Mouse (Mus musculus): ENCODE results near the gene Slc25a18. TPM values are rescaled to one million over a fixed set of nuclear protein-coding genes. Genes with fewer than 3 reads are reported as not detected.

The Slc25a18 gene
- polyA plus RNA-seq, 1 experiment, result 0.12 TPM

- Histone ChIP-seq H3K36me3 (ENCODE audit: control insufficient read depth, insufficient read depth, low read length) (peaks cover 19% of the 10 kb centered on the region), H3K27me3 (ENCODE audit: control insufficient read depth, insufficient read depth, low read length) (no peaks in the 10 kb centered on the region), H3K27ac (ENCODE audit: control insufficient read depth, insufficient read depth, low read length) (peak within 1 kb of the TSS; percentile 61), H3K4me1 (replicated peaks; ENCODE audit: control insufficient read depth, insufficient read depth, low read length) (peaks cover 12% of the 10 kb centered on the region), H3K4me3 (ENCODE audit: control insufficient read depth, insufficient read depth, low read length) (peak within 1 kb of the TSS; percentile 96)
- WGBS, result under 1% methylated on average over 41 of the region's 41 CpGs
- DNase-seq, result peak; percentile 91
- TF ChIP-seq POLR2A (IDR thresholded peaks at IDR 0.05; ENCODE audit: control insufficient read depth, extremely low read depth, insufficient read depth, low read length, poor library complexity) (peak; percentile 66), CTCF (IDR thresholded peaks at IDR 0.05; ENCODE audit: borderline replicate concordance, control insufficient read depth, extremely low read depth, insufficient read depth, low read length, poor library complexity) (0 out of 2 replicates have a peak, but pooled peaks have one; percentile 21)
These were observed 49.0 kb downstream of the Slc25a18 start, which contains the start of gene Atp6v1e1 for GRCm38 (mm10) chr6:120822307-120822928. Gene Atp6v1e1 (minus strand): TSS chr6:120822793.

- Histone ChIP-seq H3K27ac (ENCODE audit: control insufficient read depth, insufficient read depth, low read length) (no peak overlapping the region), H3K27me3 (ENCODE audit: control insufficient read depth, insufficient read depth, low read length) (no peaks in the 10 kb centered on the region), H3K4me1 (replicated peaks; ENCODE audit: control insufficient read depth, insufficient read depth, low read length) (peaks cover 12% of the 10 kb centered on the region), H3K4me3 (ENCODE audit: control insufficient read depth, insufficient read depth, low read length) (no peak overlapping the region), H3K36me3 (ENCODE audit: control insufficient read depth, insufficient read depth, low read length) (peaks cover 12% of the 10 kb centered on the region)
- 58% methylated on average over 10 of the region's 10 CpGs for WGBS
- DNase-seq, result peak; percentile 15
- no peak for TF ChIP-seq POLR2A (IDR thresholded peaks at IDR 0.05; ENCODE audit: control insufficient read depth, extremely low read depth, insufficient read depth, low read length, poor library complexity)
- TF ChIP-seq CTCF (IDR thresholded peaks at IDR 0.05; ENCODE audit: borderline replicate concordance, control insufficient read depth, extremely low read depth, insufficient read depth, low read length, poor library complexity), result no peak
These were observed 49.7 kb downstream of the Slc25a18 start for GRCm38 (mm10) chr6:120822937-120823614.

DNA sequence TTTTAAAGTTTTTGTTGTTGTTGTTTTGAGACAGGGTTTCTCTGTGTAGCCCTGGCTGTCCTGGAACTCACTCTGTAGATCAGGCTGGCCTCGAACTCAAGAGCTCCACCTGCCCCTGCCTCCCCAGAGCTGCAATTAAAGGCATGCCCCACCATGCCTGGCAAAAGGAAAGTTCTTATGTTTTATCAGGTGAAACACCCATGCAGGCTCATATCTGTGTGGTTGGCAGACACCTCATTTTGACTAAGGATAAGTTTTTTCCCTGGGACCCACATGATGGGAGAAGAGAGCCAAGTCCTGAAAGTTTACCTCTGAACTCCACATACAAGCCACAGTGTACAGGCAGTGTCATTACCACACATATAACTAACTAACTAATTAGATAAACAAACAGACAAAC, 56.7 kb downstream of the Slc25a18 start:
- Histone ChIP-seq H3K27ac (ENCODE audit: control insufficient read depth, insufficient read depth, low read length) (no peak overlapping the region), H3K4me1 (replicated peaks; ENCODE audit: control insufficient read depth, insufficient read depth, low read length) (no peaks in the 10 kb centered on the region), H3K27me3 (ENCODE audit: control insufficient read depth, insufficient read depth, low read length) (no peaks in the 10 kb centered on the region), H3K36me3 (ENCODE audit: control insufficient read depth, insufficient read depth, low read length) (no peaks in the 10 kb centered on the region), H3K4me3 (ENCODE audit: control insufficient read depth, insufficient read depth, low read length) (no peak overlapping the region)
- TF ChIP-seq POLR2A (IDR thresholded peaks at IDR 0.05; ENCODE audit: control insufficient read depth, extremely low read depth, insufficient read depth, low read length, poor library complexity) (no peak), CTCF (IDR thresholded peaks at IDR 0.05; ENCODE audit: borderline replicate concordance, control insufficient read depth, extremely low read depth, insufficient read depth, low read length, poor library complexity) (no peak)
- no peak for DNase-seq
- WGBS, result 44% methylated on average over 1 of the region's 1 CpGs

DNA sequence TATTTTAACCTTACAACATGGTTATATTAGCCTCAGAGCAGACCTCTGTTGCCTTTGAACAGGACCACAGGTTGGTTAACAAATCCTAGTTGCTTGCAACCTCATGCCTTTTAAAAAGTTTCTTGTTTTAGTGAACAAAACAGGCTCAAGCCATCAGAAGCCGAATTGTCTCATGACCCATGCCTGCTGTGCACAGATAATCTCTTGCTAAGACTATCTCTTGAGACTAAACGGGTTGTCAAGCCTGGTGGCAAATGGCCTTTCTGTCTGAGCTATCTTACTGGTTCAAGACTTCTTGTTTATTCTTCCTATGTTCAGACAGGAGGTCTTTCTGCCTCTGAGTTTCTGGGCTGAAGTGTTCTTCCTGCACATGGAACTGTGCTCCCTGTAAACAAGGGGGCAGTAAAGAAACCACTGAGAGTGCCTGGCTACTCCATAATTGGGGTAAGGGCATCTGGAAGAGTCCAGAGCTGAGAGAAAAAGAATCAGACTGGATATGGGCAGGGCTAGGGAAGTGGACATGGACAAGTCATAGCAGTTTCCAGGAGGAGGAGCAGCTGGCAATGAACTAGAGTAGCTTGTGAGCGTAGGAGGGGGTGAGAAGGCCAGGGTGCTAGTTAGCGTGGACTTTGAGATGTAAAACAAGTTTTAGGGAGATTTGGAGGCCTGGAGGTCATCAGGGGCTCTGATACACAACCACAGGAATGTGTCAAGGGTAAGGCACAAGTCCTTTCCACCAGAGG, 57.7 kb downstream of the Slc25a18 start:
- WGBS, result 93% methylated on average over 4 of the region's 4 CpGs
- H3K27ac ChIP-seq (ENCODE audit: control insufficient read depth, insufficient read depth, low read length), result no peak overlapping the region

DNA sequence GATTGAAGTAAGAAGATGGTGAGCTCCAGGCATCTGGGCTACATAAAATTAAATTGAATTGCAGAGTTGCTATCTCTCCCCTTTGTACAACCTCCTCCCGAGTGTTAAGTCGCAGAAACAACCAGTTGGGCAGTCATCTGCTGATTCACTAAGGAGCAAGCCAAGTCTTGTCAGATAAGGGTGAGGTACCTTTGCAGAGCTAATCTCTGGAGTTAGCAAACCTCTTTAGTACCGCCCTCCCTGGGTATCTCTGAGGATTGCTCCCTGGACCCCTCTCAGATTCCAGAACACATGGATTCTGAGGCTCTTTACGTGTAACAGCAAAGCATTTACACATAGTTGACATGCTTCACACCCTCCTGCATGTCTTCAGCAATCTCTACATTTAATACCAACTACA, 58.7 kb downstream of the Slc25a18 start:
- Histone ChIP-seq H3K27ac (ENCODE audit: control insufficient read depth, insufficient read depth, low read length) (no peak overlapping the region), H3K27me3 (ENCODE audit: control insufficient read depth, insufficient read depth, low read length) (no peaks in the 10 kb centered on the region), H3K4me1 (replicated peaks; ENCODE audit: control insufficient read depth, insufficient read depth, low read length) (no peaks in the 10 kb centered on the region), H3K4me3 (ENCODE audit: control insufficient read depth, insufficient read depth, low read length) (no peak overlapping the region), H3K36me3 (ENCODE audit: control insufficient read depth, insufficient read depth, low read length) (no peaks in the 10 kb centered on the region)
- DNase-seq, result no peak
- TF ChIP-seq CTCF (IDR thresholded peaks at IDR 0.05; ENCODE audit: borderline replicate concordance, control insufficient read depth, extremely low read depth, insufficient read depth, low read length, poor library complexity) (no peak), POLR2A (IDR thresholded peaks at IDR 0.05; ENCODE audit: control insufficient read depth, extremely low read depth, insufficient read depth, low read length, poor library complexity) (no peak)
- WGBS, result 85% methylated on average over 4 of the region's 4 CpGs

More for the DNA sequence above, 57.7 kb downstream of the Slc25a18 start:
- Histone ChIP-seq H3K4me1 (replicated peaks; ENCODE audit: control insufficient read depth, insufficient read depth, low read length) (no peaks in the 10 kb centered on the region), H3K27me3 (ENCODE audit: control insufficient read depth, insufficient read depth, low read length) (no peaks in the 10 kb centered on the region), H3K4me3 (ENCODE audit: control insufficient read depth, insufficient read depth, low read length) (no peak overlapping the region), H3K36me3 (ENCODE audit: control insufficient read depth, insufficient read depth, low read length) (no peaks in the 10 kb centered on the region)
- TF ChIP-seq POLR2A (IDR thresholded peaks at IDR 0.05; ENCODE audit: control insufficient read depth, extremely low read depth, insufficient read depth, low read length, poor library complexity) (no peak), CTCF (IDR thresholded peaks at IDR 0.05; ENCODE audit: borderline replicate concordance, control insufficient read depth, extremely low read depth, insufficient read depth, low read length, poor library complexity) (no peak)
- DNase-seq, result no peak

- H3K27me3 ChIP-seq (ENCODE audit: control insufficient read depth, insufficient read depth, low read length), result no peaks in the 10 kb centered on the region
- H3K36me3 ChIP-seq (ENCODE audit: control insufficient read depth, insufficient read depth, low read length), result no peaks in the 10 kb centered on the region
- no peak overlapping the region for H3K4me3 ChIP-seq (ENCODE audit: control insufficient read depth, insufficient read depth, low read length)
- DNase-seq, result no peak
- WGBS, result 90% methylated on average over 4 of the region's 4 CpGs
- H3K27ac ChIP-seq (ENCODE audit: control insufficient read depth, insufficient read depth, low read length), result no peak overlapping the region
- TF ChIP-seq POLR2A (IDR thresholded peaks at IDR 0.05; ENCODE audit: control insufficient read depth, extremely low read depth, insufficient read depth, low read length, poor library complexity), result no peak
- no peak for TF ChIP-seq CTCF (IDR thresholded peaks at IDR 0.05; ENCODE audit: borderline replicate concordance, control insufficient read depth, extremely low read depth, insufficient read depth, low read length, poor library complexity)
- H3K4me1 ChIP-seq (replicated peaks; ENCODE audit: control insufficient read depth, insufficient read depth, low read length), result no peaks in the 10 kb centered on the region
These were observed 61.5 kb downstream of the Slc25a18 start for GRCm38 (mm10) chr6:120834766-120835321.

Measured in thymus, adult 2 months (tissue).